Mouse (Mus musculus) hindbrain, embryonic 15.5 days (tissue): Measurements from ENCODE around the gene Sat2. TPM values are rescaled to one million over a fixed set of nuclear protein-coding genes. Genes with fewer than 3 reads are reported as not detected.
A peak's percentile ranks its signal among the peaks of the same experiment; 100 is the strongest.

Experiments used
- ATAC-seq: fragments of 200-750 bp; cut with Nextera tagmentation; 2 replicates; pipeline ENCODE4 v1.8.0; 2017; ENCODE audit warnings: low read depth, moderate number of reproducible peaks, moderate TSS enrichment; ENCODE audit not compliant: low FRiP score
- H3K27ac ChIP-seq: fragments of 300-500 bp; sonication (generic); replicated peaks from 2 replicates; pipeline ENCODE4 v1.5.1; 2015; ENCODE audit warnings: mild to moderate bottlenecking, inconsistent platforms
- H3K27me3 ChIP-seq: fragments of 300-500 bp; sonication (generic); 2 replicates; pipeline ENCODE4 v1.6.1; 2015; ENCODE audit warnings: control low read depth, inconsistent platforms
- H3K36me3 ChIP-seq: fragments of 300-500 bp; sonication (generic); 2 replicates; pipeline ENCODE4 v1.6.1; 2015; ENCODE audit warnings: control low read depth, inconsistent platforms
- H3K4me1 ChIP-seq: fragments of 300-500 bp; sonication (generic); replicated peaks from 2 replicates; pipeline ENCODE4 v1.6.1; 2015; ENCODE audit warnings: control low read depth, inconsistent platforms
- H3K4me2 ChIP-seq: fragments of 300-500 bp; sonication (generic); 2 replicates; pipeline ENCODE4 v1.6.1; 2015; ENCODE audit warnings: moderate library complexity, mild to moderate bottlenecking, inconsistent platforms
- H3K4me3 ChIP-seq: fragments of 300-500 bp; sonication (generic); 2 replicates; pipeline ENCODE4 v1.5.1; 2015; ENCODE audit warnings: mild to moderate bottlenecking, inconsistent platforms
- H3K9ac ChIP-seq: fragments of 300-500 bp; sonication (generic); 2 replicates; pipeline ENCODE4 v1.6.1; 2015; ENCODE audit warnings: inconsistent platforms
- H3K9me3 ChIP-seq: fragments of 300-500 bp; sonication (generic); 2 replicates; pipeline ENCODE4 v1.6.1; 2016; ENCODE audit warnings: control low read depth, inconsistent platforms
- WGBS: fragments of 180-500 bp; shearing (Covaris S2); methylation state at CpG from one replicate; pipeline ENCODE4 v1.1.7; 2015; 5-methylcytosine and 5-hydroxymethylcytosine counted together
- polyA plus RNA-seq: library from polyadenylated mRNA; unstranded; fragments of >200 nt; fragmentation: Nextera tagmentation; extraction: Ambion mirVana; gene quantifications from 2 replicates; pipeline ENCODE4 v1.2.1, GENCODE M21; 2015

Gene Sat2
- polyA plus RNA-seq, 1 experiment from 2014 or later = 23.9 TPM

DNA sequence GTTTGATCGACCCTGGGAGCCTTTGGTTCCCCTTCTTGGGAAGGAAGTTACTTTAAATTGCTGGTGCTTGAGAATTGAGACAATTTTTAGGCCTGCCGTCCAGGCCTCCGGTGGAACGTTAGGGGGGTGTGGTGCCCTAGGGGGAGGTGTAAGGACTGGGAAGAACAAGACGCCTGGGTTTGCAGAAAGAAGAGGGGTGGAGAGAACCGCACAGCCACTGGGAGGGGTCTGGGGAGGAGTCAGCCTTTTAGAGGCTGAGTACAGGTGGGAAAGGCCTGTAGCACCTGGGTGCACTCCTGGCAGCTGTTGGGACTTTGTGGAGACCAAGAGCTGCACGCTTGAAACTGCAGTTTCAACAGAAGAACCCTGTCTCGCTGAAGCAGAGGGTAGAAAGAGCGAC is 32.9 kb downstream of the Sat2 start:
- H3K9me3 ChIP-seq = no peaks in the 10 kb centered on the region
- H3K36me3 ChIP-seq = peaks cover 62% of the 10 kb centered on the region
- no peak overlapping the region for H3K27ac ChIP-seq

DNA sequence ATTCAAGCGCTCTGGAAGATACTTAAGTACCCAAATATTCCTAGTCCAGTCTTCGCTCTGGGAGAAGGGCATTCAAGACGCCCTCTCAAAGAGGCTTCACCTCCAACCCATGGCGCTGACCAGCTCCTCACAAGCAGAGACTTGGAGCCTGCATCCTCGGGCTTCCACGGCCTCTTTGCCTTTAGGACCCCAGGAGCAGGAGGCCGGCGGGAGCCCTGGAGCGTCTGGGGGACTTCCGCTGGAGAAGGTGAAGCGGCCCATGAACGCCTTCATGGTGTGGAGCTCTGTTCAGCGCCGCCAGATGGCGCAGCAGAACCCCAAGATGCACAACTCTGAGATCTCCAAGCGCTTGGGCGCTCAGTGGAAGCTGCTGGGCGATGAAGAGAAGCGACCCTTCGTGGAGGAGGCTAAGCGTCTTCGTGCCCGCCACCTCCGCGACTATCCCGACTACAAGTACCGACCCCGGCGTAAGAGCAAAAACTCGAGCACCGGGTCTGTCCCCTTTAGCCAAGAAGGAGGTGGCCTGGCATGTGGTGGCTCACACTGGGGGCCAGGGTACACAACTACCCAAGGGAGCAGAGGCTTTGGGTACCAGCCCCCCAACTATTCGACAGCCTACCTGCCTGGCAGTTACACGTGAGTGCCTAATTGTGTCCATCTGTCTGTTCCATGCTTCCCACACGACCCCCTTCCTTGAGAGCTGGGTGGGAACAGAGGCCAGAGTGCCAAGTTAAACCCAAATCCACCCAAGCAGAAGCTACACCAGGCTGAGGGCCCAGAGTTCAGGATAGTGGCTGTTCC is 33.6 kb downstream of the Sat2 start, which contains the start of gene Sox15:
Gene Sox15, plus strand, starts transcription at position 51 of the 801 bp plus-strand sequence.
- Histone ChIP-seq H3K4me2 (no peak within 1 kb of the TSS), H3K36me3 (peaks cover 55% of the 10 kb centered on the region), H3K4me3 (no peak within 1 kb of the TSS), H3K27me3 (no peaks in the 10 kb centered on the region), H3K9ac (no peak within 1 kb of the TSS), H3K4me1 (peaks cover 13% of the 10 kb centered on the region), H3K27ac (no peak within 1 kb of the TSS), H3K9me3 (no peaks in the 10 kb centered on the region)
- peak; percentile 65 for ATAC-seq
- 24% methylated on average over 34 of the region's 34 CpGs for WGBS

More for the DNA sequence above, 32.9 kb downstream of the Sat2 start:
- Histone ChIP-seq H3K4me2 (no peak overlapping the region), H3K9ac (no peak overlapping the region), H3K27me3 (no peaks in the 10 kb centered on the region), H3K4me3 (no peak overlapping the region), H3K4me1 (peaks cover 11% of the 10 kb centered on the region)
- ATAC-seq = no peak
- 52% methylated on average over 9 of the region's 9 CpGs for WGBS

DNA sequence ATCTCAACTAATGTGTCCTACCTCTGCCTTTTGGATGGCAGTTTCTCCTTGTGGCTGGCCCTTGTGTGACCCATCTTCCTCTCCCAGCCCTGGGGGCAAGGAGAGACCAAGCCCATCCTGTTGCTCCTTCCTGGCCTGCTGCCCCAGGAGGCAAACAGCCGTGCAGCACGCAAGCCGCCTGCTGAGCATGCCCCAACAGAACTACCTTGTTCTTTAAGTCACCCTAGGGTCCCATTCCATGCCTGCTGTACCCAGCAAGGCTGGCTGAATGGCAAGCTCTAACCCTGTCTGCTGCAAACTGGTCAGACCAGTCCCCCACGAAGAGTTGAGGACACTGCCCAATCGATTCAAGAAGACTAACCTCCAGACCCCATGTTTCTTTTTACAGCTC is 34.2 kb downstream of the Sat2 start:
- Histone ChIP-seq H3K36me3 (peaks cover 49% of the 10 kb centered on the region), H3K27ac (no peak overlapping the region), H3K4me1 (peaks cover 19% of the 10 kb centered on the region), H3K9me3 (no peaks in the 10 kb centered on the region), H3K27me3 (no peaks in the 10 kb centered on the region), H3K4me2 (no peak overlapping the region), H3K4me3 (no peak overlapping the region), H3K9ac (no peak overlapping the region)
- no peak for ATAC-seq
- WGBS = 77% methylated on average over 5 of the region's 5 CpGs

DNA sequence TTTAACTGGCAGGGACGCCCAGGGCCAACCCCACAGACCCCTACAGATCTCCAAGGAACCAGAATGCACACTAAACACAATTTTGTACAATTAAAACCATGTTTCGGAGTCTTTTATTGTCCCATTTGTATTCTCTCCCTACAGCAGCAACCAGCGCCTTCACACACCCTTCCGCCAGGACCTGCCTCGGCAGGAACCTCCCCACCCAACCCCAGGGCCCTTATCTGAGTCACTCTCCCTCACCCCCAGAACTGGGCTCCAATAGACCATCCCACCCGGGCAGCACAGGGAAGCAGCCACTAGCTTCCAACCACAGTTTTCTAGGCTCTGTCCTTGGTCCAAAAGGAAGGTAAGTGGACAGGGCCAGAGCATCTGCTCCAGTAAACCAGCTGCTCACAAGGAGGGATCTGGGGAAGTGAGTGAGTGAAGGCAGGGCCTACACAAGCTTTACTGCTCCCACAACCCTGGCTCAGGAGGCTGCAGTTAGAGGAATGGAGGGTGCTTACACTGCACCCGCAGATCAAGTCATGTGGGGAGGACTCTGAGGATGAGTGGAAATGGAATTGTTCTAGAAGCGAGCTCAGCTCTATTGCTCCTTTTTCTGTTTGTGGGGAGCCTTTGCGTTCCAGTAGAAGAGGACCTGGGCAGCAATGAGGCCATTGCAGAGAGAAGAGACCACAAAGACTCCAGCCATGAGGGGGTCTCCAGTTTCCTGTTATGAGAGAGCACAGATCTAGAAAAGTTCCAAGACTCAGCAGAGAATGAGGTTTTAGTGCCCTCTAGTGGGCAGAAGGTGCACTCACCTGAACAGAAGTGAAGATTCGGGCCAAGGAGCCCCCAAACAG is 35.0 kb downstream of the Sat2 start:
- no peak overlapping the region for H3K4me2 ChIP-seq
- 80% methylated on average over 10 of the region's 10 CpGs for WGBS
- H3K4me3 ChIP-seq = no peak overlapping the region
- H3K4me1 ChIP-seq = peaks cover 26% of the 10 kb centered on the region
- H3K27ac ChIP-seq = no peak overlapping the region
- H3K36me3 ChIP-seq = peaks cover 42% of the 10 kb centered on the region
- H3K9me3 ChIP-seq = no peaks in the 10 kb centered on the region
- no peak overlapping the region for H3K9ac ChIP-seq
- no peaks in the 10 kb centered on the region for H3K27me3 ChIP-seq
- ATAC-seq = 0 out of 2 replicates have a peak, but pooled peaks have one; percentile 14

DNA sequence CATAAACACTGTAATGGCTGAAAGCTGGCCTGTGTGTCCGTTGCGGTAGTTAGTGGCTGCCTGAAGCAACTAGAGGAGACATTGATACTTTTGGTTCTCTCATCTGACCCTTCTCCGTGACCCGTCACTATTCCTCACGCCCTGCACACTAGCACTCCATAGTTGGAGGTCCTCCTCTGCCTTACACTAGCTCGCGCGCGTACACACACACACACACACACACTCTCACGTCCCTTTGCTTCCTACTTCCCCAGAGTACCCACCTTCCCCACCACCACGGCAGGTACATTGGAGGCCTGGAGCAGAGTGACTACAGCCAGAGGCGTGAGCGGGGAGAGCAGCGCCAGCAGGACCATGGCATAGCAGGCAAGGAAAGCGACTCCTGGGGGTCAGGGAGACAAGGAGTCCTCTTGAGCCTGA is 35.6 kb downstream of the Sat2 start:
- Histone ChIP-seq H3K27ac (no peak overlapping the region), H3K36me3 (peaks cover 37% of the 10 kb centered on the region)
- WGBS = 83% methylated on average over 15 of the region's 15 CpGs

DNA sequence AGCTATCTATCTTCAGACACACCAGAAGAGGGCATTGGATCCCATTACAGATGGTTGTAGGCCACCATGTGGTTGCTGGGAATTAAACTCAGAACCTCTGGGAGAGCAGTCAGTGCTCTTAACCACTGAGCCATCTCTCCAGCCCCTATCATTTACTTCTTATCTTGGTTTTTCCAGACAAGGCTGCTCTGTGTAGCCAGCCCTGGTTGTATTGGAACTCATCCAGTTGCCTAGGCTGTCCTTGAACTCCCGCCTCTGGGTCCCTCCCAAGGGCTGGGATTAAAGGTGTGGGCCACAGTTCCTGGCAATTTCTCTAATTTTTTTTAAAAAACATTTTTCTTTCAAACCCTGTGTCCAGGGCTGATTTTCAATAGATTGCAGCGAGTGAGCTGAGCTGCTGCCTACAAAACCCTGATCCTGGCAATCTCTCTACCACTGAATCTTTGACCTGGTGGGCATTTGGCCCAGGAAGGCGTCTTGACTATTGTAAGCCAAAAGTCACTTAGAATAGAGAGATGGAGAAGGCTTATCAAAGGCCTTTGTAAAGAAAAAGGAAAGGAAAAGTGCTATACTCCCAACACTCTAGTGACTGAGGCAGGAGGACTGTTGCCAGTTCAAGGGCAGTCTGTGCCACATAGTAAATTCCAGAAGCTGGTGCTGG is 39.5 kb downstream of the Sat2 start:
- Histone ChIP-seq H3K27ac (peak overlapping the region; percentile 94), H3K4me2 (peak overlapping the region; percentile 55), H3K4me3 (peak overlapping the region; percentile 57), H3K9ac (peak overlapping the region; percentile 59), H3K4me1 (peaks cover 25% of the 10 kb centered on the region), H3K9me3 (no peaks in the 10 kb centered on the region), H3K27me3 (no peaks in the 10 kb centered on the region), H3K36me3 (peaks cover 51% of the 10 kb centered on the region)
- no peak for ATAC-seq
- 74% methylated on average over 3 of the region's 3 CpGs for WGBS

More for the DNA sequence above, 35.6 kb downstream of the Sat2 start:
- H3K27me3 ChIP-seq = no peaks in the 10 kb centered on the region
- ATAC-seq = no peak
- H3K4me3 ChIP-seq = no peak overlapping the region
- no peak overlapping the region for H3K4me2 ChIP-seq
- H3K4me1 ChIP-seq = peaks cover 28% of the 10 kb centered on the region
- no peaks in the 10 kb centered on the region for H3K9me3 ChIP-seq
- H3K9ac ChIP-seq = no peak overlapping the region

DNA sequence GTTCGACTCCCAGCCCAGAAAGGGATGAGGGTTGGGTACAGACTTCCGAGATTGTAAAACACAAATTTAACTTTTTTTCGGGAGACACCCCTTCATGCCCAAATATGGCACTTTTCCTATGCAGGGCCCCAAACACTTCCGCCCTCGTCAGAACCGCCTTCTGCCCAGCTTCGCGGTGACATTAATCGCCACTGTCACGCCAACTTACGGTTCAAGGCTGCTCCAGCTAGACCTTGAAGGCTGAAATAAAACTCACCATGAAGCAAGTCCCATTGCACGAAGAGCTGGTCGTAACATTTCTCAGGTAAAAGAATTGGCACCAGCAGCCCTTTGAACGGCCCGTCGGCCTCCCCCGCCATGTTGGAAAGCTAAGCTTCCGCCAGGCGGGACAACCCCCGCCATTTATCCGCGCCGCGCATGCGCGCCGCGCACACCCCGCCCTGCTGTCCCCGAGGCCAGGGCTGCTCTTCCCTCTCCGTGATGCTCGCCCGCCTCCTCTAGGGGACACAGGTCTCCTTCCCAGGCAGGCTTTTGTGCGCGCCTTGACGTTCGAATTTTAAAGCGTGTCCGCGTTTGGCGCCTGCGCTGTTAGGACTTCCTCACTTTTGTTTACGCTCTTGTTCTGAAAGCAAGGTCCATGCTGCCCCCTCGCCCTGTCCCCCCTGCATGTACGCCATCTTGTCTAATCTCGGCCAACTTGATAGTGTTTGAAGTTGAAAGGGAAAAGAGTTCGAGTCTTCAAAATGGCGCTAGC is 40.6 kb downstream of the Sat2 start, which contains the start of gene Mpdu1:
Gene Mpdu1, minus strand, starts transcription at position 430 of the 754 bp plus-strand sequence.
- Histone ChIP-seq H3K4me3 (peak within 1 kb of the TSS; percentile 57), H3K27ac (peak within 1 kb of the TSS; percentile 94), H3K9ac (peak within 1 kb of the TSS; percentile 59), H3K27me3 (no peaks in the 10 kb centered on the region), H3K4me2 (peak within 1 kb of the TSS; percentile 55), H3K4me1 (peaks cover 25% of the 10 kb centered on the region), H3K36me3 (peaks cover 48% of the 10 kb centered on the region), H3K9me3 (no peaks in the 10 kb centered on the region)
- ATAC-seq = peak; percentile 96
- WGBS = under 1% methylated on average over 48 of the region's 48 CpGs

DNA sequence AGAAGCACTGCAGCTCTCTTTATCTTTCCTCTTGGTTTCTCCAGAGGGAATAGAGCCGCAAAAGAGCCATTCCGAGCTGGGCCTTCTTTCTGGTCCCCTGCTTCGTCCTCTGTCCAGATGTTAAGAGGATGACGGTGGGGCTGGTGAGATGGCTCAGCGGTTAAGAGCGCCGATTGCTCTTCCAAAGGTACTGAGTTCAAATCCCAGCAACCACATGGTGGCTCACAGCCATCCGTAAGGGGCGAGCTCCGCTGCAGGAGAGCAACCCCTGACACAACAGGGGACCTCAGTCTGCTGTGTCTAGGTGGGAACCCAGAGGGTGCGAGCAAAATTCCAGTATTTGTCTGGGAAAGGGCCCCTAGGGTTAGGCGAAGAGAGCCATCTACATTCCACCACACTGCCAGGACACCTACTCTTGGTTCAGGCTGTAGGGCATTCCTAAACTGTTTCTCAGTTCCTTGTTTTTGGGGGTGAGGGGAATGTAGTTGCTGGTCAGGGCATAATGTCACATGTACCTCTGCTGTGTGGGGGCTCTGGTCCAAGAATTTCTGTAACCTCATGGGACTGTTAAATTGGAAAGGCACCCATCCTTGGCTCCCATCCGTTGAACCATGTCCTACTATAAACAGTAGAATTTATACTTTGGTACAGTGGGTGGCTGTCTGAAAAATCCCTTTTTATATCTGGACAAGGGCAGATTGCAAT is 41.3 kb downstream of the Sat2 start:
- Histone ChIP-seq H3K27ac (peak overlapping the region; percentile 94), H3K9ac (peak overlapping the region; percentile 59), H3K27me3 (no peaks in the 10 kb centered on the region), H3K4me3 (peak overlapping the region; percentile 57), H3K4me1 (peaks cover 25% of the 10 kb centered on the region), H3K9me3 (no peaks in the 10 kb centered on the region), H3K4me2 (peak overlapping the region; percentile 55), H3K36me3 (peaks cover 48% of the 10 kb centered on the region)
- ATAC-seq = peak; percentile 21; the same call in 1 of the 2 replicates
- WGBS = 67% methylated on average over 13 of the region's 13 CpGs

DNA sequence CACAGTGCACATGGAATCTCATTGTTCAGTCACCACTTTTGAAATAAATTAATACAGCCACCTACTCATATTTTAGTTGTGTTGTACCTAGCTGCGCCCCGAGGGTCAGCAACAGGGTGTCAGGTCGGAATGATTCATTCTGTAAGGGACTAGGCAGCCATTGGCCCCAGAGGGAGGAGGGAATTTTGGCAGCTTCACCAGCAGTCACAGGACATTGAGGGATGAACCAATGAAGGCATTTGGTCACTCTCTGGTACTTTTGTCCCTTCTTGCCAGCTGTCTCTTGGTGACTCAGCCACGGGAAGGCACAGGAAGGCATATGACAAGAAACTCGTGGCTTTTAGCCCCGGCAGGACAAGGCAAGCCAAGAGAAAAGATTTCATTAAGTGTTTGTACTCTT is 42.0 kb downstream of the Sat2 start:
- Histone ChIP-seq H3K9me3 (no peaks in the 10 kb centered on the region), H3K4me1 (peaks cover 25% of the 10 kb centered on the region), H3K9ac (no peak overlapping the region), H3K27ac (0 out of 2 replicates have a peak overlapping the region, but pooled peaks have one; percentile 6), H3K36me3 (peaks cover 48% of the 10 kb centered on the region), H3K4me2 (no peak overlapping the region), H3K27me3 (no peaks in the 10 kb centered on the region), H3K4me3 (no peak overlapping the region)
- WGBS = 80% methylated on average over 6 of the region's 6 CpGs
- ATAC-seq = no peak

DNA sequence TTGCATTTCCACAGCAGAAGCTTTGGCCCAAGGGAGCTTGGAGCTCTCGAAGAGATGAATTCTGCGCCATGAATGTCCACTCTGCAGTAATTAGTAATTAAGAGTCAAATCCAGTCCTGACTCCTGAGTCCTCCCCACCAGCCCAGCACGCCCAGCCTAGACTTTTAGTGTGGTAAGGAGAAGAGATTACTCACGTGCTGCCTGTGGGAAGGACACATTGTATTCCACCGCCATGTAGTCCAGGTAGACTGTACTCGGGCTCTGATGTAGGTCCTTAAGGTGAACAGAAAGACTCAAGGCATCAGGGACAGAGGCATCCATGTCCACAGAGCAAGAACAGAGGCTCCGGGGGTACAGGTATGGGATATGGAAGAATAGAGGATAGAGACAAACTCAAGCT is 43.0 kb downstream of the Sat2 start:
- H3K4me3 ChIP-seq = no peak overlapping the region
- peaks cover 55% of the 10 kb centered on the region for H3K36me3 ChIP-seq
- H3K9ac ChIP-seq = no peak overlapping the region
- WGBS = 93% methylated on average over 7 of the region's 7 CpGs
- H3K4me1 ChIP-seq = peaks cover 34% of the 10 kb centered on the region
- H3K9me3 ChIP-seq = no peaks in the 10 kb centered on the region
- H3K4me2 ChIP-seq = no peak overlapping the region
- H3K27me3 ChIP-seq = no peaks in the 10 kb centered on the region
- H3K27ac ChIP-seq = no peak overlapping the region
- ATAC-seq = no peak
